Mouse (Mus musculus): ENCODE measurements around the gene Ccs. TPM values are rescaled to one million over a fixed set of nuclear protein-coding genes. Genes with fewer than 3 reads are reported as not detected.

The Ccs gene
- total RNA-seq (2014; fragmentation: Nextera tagmentation) (17.3 and 20.6 TPM in 2 replicates), total RNA-seq (2017) (30.1 and 31.2 TPM in 2 replicates), polyA plus RNA-seq (2012) (61.4 and 69.4 TPM in 2 replicates)

DNA sequence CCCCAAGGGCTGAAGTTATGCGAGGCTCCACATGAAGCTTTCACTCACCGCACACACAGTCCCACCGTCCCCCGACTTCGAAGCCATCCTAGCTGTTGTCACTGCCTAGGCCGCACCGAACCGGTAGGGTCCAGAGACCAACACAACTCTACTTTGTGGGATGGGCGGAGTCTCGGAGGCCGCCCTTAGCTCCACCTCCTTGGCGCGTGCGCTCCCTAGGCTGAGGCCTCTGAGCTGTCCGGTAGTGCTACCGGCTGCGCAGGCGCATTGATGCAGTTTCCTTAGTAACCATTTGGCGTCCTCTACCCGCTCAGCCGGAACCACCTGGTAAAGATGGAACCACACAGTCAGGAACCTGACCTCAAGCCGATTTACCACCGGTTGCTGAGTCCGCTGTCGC, at the start of gene Ccs, which contains the start of gene Ccdc87:
Gene Ccs (minus strand): TSS at position 184 of the 400 bp plus-strand sequence.
Gene Ccdc87 (plus strand): TSS at position 218 of the 400 bp plus-strand sequence.
- TF ChIP-seq TAL1 (conservative IDR thresholded peaks at IDR 0.05; ENCODE audit: low read depth, low read length) (no peak), GATA1 (IDR thresholded peaks at IDR 0.05; ENCODE audit: borderline replicate concordance, low read length) (no peak), POLR2AphosphoS5 (IDR thresholded peaks at IDR 0.05; ENCODE audit: insufficient replicate concordance, low read depth, low read length) (no peak), GATA2 (IDR thresholded peaks at IDR 0.05; ENCODE audit: borderline replicate concordance, low read depth, low read length) (no peak), CTCF (IDR thresholded peaks at IDR 0.05; ENCODE audit: low read depth, low read length) (no peak)
- H3K4me1 ChIP-seq (ENCODE audit: insufficient read depth, low read depth, low read length) = peaks cover 32% of the 10 kb centered on the region
- peaks cover 30% of the 10 kb centered on the region for H3K36me3 ChIP-seq (replicated peaks)
- no peaks in the 10 kb centered on the region for H3K9me3 ChIP-seq (replicated peaks)
- DNase-seq (ENCODE audit: low spot score) (peak; percentile 97), ATAC-seq (ENCODE audit: extremely low read depth, insufficient number of reproducible peaks, low FRiP score, poor library complexity, severe bottlenecking) (peak; percentile 96)
- peaks cover 26% of the 10 kb centered on the region for H3K27me3 ChIP-seq (ENCODE audit: insufficient read depth, low read length)
- peak within 1 kb of the TSS; percentile 75 for H3K4me3 ChIP-seq (ENCODE audit: low read depth, low read length)

DNA sequence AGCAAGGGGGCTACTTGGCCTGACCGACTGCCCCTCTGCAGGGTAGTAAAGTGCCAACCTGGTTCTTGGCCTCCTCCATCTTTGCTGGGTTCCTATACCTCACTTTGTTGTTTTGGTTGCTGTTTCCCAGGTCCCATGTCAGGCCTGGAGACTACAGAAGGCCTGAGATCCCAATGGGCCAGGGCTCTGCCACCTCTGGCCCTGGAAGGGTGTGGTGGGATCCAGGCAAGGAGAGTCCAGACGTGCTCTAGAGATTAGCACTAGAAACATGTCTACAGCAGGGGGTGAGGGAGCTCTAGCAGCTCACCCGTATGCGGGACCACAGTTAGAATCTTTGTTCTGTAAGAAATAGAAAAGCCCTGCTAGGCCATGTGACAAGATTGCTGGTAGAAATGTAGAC, 44.8 kb upstream of the Ccs start:
- DNase-seq (ENCODE audit: low spot score) = no peak
- Histone ChIP-seq H3K4me3 (ENCODE audit: low read depth, low read length) (no peak overlapping the region), H3K9me3 (replicated peaks) (no peaks in the 10 kb centered on the region), H3K36me3 (replicated peaks) (peaks cover 59% of the 10 kb centered on the region), H3K27me3 (ENCODE audit: insufficient read depth, low read length) (no peaks in the 10 kb centered on the region), H3K4me1 (ENCODE audit: insufficient read depth, low read depth, low read length) (peaks cover 24% of the 10 kb centered on the region)
- TF ChIP-seq GATA2 (IDR thresholded peaks at IDR 0.05; ENCODE audit: borderline replicate concordance, low read depth, low read length) (no peak), GATA1 (IDR thresholded peaks at IDR 0.05; ENCODE audit: borderline replicate concordance, low read length) (no peak), CTCF (IDR thresholded peaks at IDR 0.05; ENCODE audit: low read depth, low read length) (no peak), POLR2AphosphoS5 (IDR thresholded peaks at IDR 0.05; ENCODE audit: insufficient replicate concordance, low read depth, low read length) (no peak), TAL1 (conservative IDR thresholded peaks at IDR 0.05; ENCODE audit: low read depth, low read length) (no peak)
- ATAC-seq (ENCODE audit: extremely low read depth, insufficient number of reproducible peaks, low FRiP score, poor library complexity, severe bottlenecking) = no peak

DNA sequence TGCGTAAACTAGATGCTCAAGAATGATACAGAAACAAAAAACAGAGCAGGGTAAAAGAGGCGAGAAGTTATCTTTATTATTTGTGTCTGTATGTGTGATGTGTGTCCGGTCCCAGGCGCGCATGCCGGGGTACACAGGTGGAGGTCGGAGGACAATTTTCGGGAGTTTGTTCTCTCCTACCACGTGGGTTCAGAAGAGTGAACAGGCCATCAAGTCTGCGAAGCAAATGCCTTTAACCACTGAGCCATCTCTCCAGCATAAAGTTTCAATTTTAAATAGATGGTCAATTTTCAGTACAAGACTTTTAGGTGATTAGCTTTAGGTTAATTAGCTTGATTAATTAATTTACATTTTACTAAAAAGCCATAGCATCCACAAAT, 40.2 kb upstream of the Ccs start:
- Histone ChIP-seq H3K9me3 (replicated peaks) (no peaks in the 10 kb centered on the region), H3K4me3 (ENCODE audit: low read depth, low read length) (peak overlapping the region; percentile 98), H3K27me3 (ENCODE audit: insufficient read depth, low read length) (peaks cover 19% of the 10 kb centered on the region), H3K4me1 (ENCODE audit: insufficient read depth, low read depth, low read length) (peaks cover 39% of the 10 kb centered on the region), H3K36me3 (replicated peaks) (peaks cover 47% of the 10 kb centered on the region)
- TF ChIP-seq GATA2 (IDR thresholded peaks at IDR 0.05; ENCODE audit: borderline replicate concordance, low read depth, low read length) (no peak), TAL1 (conservative IDR thresholded peaks at IDR 0.05; ENCODE audit: low read depth, low read length) (no peak), GATA1 (IDR thresholded peaks at IDR 0.05; ENCODE audit: borderline replicate concordance, low read length) (no peak), POLR2AphosphoS5 (IDR thresholded peaks at IDR 0.05; ENCODE audit: insufficient replicate concordance, low read depth, low read length) (no peak), CTCF (IDR thresholded peaks at IDR 0.05; ENCODE audit: low read depth, low read length) (no peak)
- ATAC-seq (ENCODE audit: extremely low read depth, insufficient number of reproducible peaks, low FRiP score, poor library complexity, severe bottlenecking) = no peak
- no peak for DNase-seq (ENCODE audit: low spot score)

DNA sequence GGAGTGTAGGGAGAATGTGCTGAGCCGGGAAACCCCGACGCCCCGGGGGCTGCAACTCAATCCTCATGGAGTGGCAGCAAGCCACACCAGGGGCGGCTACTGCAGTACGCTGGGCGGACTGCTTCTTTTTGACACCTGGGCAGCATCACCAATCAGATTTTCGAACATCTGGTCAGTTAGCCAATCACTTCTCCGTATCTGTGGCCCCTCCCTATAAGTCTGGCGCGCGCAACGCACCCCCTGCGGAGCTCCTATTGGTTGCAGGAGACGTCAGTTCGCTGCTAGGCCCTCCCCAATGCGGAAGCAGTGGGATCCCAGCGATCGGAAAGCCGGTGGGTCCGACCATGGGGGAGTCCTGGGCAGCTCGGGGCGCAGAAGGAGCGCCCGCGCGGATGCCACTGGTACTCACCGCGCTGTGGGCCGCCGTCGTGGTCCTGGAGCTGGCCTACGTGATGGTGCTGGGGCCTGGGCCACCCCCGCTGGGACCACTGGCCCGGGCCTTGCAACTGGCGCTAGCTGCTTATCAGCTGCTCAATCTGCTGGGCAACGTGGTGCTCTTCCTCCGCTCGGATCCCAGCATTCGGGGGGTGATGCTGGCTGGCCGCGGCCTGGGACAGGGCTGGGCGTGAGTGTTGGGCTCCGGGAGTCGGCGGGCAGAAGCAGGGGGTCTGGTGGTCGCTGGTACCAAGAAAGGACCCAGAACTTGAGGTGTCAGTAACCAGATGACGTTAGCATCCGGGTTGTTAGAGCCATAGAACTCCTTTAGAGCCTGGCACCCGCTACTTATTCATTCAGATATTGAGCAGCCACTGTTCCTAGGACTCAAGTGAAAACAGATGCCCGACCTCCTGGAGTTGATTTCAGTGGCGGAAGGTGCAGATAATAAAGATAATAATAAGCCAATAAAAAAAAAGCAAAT, 39.5 kb upstream of the Ccs start, which contains the start of gene Zdhhc24:
Gene Zdhhc24 (plus strand): TSS at position 264 of the 919 bp plus-strand sequence.
- Histone ChIP-seq H3K36me3 (replicated peaks) (peaks cover 40% of the 10 kb centered on the region), H3K27me3 (ENCODE audit: insufficient read depth, low read length) (peaks cover 22% of the 10 kb centered on the region), H3K4me1 (ENCODE audit: insufficient read depth, low read depth, low read length) (peaks cover 39% of the 10 kb centered on the region), H3K4me3 (ENCODE audit: low read depth, low read length) (peak within 1 kb of the TSS; percentile 98), H3K9me3 (replicated peaks) (no peaks in the 10 kb centered on the region)
- ATAC-seq (ENCODE audit: extremely low read depth, insufficient number of reproducible peaks, low FRiP score, poor library complexity, severe bottlenecking) (peak; percentile 100), DNase-seq (ENCODE audit: low spot score) (peak; percentile 99)
- TF ChIP-seq TAL1 (conservative IDR thresholded peaks at IDR 0.05; ENCODE audit: low read depth, low read length) = no peak
- peak; percentile 100 for TF ChIP-seq GATA2 (IDR thresholded peaks at IDR 0.05; ENCODE audit: borderline replicate concordance, low read depth, low read length)

DNA sequence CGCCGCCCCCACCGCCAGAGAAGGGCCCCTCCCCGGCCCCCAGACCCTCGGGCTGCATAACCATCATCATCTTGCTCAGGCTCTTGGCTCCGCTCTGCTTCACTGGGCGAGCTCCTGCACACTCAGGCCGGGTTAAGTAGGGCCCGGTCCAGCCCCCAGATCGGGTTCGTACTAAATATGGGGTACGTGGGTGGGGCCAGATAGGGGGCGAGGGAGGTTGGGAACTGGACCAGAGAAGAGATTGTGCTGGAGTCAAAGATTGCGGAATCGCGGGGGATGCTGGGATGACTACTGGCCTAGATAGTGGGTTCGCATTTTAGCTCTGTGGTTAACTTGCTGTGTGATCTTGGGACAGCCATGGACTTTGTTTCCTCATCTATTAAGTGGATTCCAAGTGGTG, 38.7 kb upstream of the Ccs start, which contains the start of gene Actn3:
Gene Actn3 (minus strand): TSS at position 125 of the 400 bp plus-strand sequence.
- ATAC-seq (ENCODE audit: extremely low read depth, insufficient number of reproducible peaks, low FRiP score, poor library complexity, severe bottlenecking) = no peak
- TF ChIP-seq CTCF (IDR thresholded peaks at IDR 0.05; ENCODE audit: low read depth, low read length) = no peak
- no peak for TF ChIP-seq TAL1 (conservative IDR thresholded peaks at IDR 0.05; ENCODE audit: low read depth, low read length)
- no peak for TF ChIP-seq POLR2AphosphoS5 (IDR thresholded peaks at IDR 0.05; ENCODE audit: insufficient replicate concordance, low read depth, low read length)
- TF ChIP-seq GATA2 (IDR thresholded peaks at IDR 0.05; ENCODE audit: borderline replicate concordance, low read depth, low read length) = no peak
- no peak for TF ChIP-seq GATA1 (IDR thresholded peaks at IDR 0.05; ENCODE audit: borderline replicate concordance, low read length)

DNA sequence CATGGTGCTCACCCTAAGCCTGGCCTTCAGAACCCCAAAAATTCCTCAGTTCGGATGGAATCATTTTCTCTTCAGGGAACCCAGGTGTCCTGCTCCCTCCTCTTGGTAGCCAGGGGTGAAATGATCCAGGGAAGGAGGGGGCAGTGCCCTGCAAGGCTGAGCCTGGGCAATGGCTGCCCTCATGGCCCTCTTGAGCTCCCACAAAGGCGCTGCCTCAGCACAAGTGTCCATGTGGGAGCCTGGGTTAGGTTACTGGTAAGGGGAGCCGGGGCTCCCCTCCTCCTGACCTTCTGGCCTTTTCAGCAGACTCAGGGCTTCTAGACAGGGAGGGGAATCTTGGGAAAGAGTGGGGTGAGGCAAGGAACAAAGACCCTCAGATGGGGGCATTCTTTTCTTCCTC, 37.6 kb upstream of the Ccs start:
- Histone ChIP-seq H3K9me3 (replicated peaks) (no peaks in the 10 kb centered on the region), H3K4me3 (ENCODE audit: low read depth, low read length) (no peak overlapping the region), H3K4me1 (ENCODE audit: insufficient read depth, low read depth, low read length) (peaks cover 37% of the 10 kb centered on the region), H3K36me3 (replicated peaks) (peaks cover 21% of the 10 kb centered on the region), H3K27me3 (ENCODE audit: insufficient read depth, low read length) (peaks cover 32% of the 10 kb centered on the region)
- DNase-seq (ENCODE audit: low spot score) = no peak
- no peak for ATAC-seq (ENCODE audit: extremely low read depth, insufficient number of reproducible peaks, low FRiP score, poor library complexity, severe bottlenecking)
- TF ChIP-seq CTCF (IDR thresholded peaks at IDR 0.05; ENCODE audit: low read depth, low read length) = no peak
- TF ChIP-seq GATA1 (IDR thresholded peaks at IDR 0.05; ENCODE audit: borderline replicate concordance, low read length) = no peak
- TF ChIP-seq GATA2 (IDR thresholded peaks at IDR 0.05; ENCODE audit: borderline replicate concordance, low read depth, low read length) = no peak
- TF ChIP-seq TAL1 (conservative IDR thresholded peaks at IDR 0.05; ENCODE audit: low read depth, low read length) = no peak
- no peak for TF ChIP-seq POLR2AphosphoS5 (IDR thresholded peaks at IDR 0.05; ENCODE audit: insufficient replicate concordance, low read depth, low read length)

More for the DNA sequence above, 38.7 kb upstream of the Ccs start, which contains the start of gene Actn3:
- Histone ChIP-seq H3K4me3 (ENCODE audit: low read depth, low read length) (peak within 1 kb of the TSS; percentile 98), H3K27me3 (ENCODE audit: insufficient read depth, low read length) (peaks cover 28% of the 10 kb centered on the region), H3K36me3 (replicated peaks) (peaks cover 31% of the 10 kb centered on the region), H3K4me1 (ENCODE audit: insufficient read depth, low read depth, low read length) (peaks cover 37% of the 10 kb centered on the region), H3K9me3 (replicated peaks) (no peaks in the 10 kb centered on the region)
- no peak for DNase-seq (ENCODE audit: low spot score)
